Mouse (Mus musculus): ENCODE data around the gene Caml. TPM values are rescaled to one million over a fixed set of nuclear protein-coding genes. Genes with fewer than 3 reads are reported as not detected.
A peak's percentile ranks its signal among the peaks of the same experiment; 100 is the strongest.
"Not testable (repeated sequence)": the region's sequence is repeated elsewhere in the genome, so short reads cannot be mapped to it uniquely, and the experiment has no call there.

Gene Caml
- 17.6 TPM in 2 replicates for polyA plus RNA-seq (2012; rRNA removed)

GRCm38 (mm10) chr13:55622649-55623541 is at the start of gene Caml:
Gene Caml (plus strand): TSS chr13:55623005.
- WGBS = under 1% methylated on average over 59 of the region's 59 CpGs
- DNase-seq (ENCODE audit: low read depth, low spot score) = peak; percentile 88

DNA sequence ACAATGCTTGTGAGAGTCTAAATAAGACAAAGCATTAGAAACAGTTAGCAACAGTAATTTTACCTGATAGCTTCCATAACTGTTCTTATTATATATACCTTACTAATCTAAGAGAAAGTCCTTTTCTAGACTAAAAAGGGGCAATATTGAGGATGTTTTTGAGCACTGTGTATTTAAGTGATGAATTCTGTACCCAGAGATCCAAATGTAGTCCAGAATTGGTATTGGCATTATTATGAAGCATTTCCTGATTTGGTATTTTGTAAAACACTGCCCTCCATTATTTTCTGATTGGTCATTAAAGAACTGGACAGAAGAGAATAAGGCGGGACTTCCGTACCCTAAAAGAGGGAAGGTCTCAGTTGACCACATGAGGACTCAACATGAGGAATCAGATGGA is 49.4 kb upstream of the Caml start, which contains the start of gene Tmed9:
TSS of gene Tmed9 (plus strand) at position 301 of the 400 bp plus-strand sequence.
- DNase-seq (ENCODE audit: low read depth, low spot score) = no peak
- WGBS = 95% methylated on average over 2 of the region's 2 CpGs

GRCm38 (mm10) chr13:55574321-55574720 is 48.5 kb upstream of the Caml start:
- WGBS = 58% methylated on average over 5 of the region's 5 CpGs
- DNase-seq (ENCODE audit: low read depth, low spot score) = no peak

DNA sequence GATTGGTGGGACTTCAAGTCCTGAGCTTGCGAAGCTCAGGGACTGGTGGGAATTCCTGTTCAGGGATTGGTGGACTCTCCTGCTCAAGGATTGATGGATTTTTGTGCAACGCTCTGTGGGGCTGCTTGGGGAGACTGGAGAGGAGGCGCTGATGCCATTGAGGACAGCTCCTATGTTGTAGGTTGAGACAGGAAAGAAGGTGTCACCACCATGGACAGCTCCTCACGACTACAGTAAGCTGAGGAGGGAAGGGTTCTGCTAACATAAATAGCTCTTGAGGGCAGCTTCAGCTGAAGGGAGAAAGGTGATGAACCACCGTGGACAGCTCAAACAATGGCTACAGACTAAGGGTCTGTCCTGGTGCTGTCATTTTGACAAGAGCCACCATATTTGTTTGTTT is 46.9 kb upstream of the Caml start:
- WGBS = 64% methylated on average over 5 of the region's 5 CpGs
- DNase-seq (ENCODE audit: low read depth, low spot score) = no peak

GRCm38 (mm10) chr13:55576872-55577271 is 45.9 kb upstream of the Caml start:
- DNase-seq (ENCODE audit: low read depth, low spot score) = not testable (repeated sequence)
- WGBS = 75% methylated on average over 7 of the region's 7 CpGs

DNA sequence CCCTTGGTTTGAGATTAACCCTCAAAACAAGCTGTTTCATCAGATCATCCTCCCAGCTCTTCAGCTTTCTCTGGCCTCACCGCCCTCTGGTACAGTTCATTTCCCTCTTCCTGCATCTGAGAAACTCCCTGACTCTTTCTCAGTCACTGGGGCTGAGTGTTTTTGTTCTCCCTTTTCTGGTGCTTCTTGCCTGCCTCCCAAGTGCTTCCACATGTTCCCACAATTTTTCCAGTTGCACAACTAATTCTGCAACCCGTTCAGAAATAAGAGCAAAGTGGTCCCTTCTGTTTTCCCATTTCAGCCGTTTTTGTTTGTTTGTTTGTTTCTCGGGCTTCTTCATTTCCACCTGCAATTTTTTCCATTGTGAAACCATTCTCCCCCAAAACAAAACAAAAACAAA is 44.7 kb upstream of the Caml start:
- 71% methylated on average over 4 of the region's 4 CpGs for WGBS
- DNase-seq (ENCODE audit: low read depth, low spot score) = no peak

DNA sequence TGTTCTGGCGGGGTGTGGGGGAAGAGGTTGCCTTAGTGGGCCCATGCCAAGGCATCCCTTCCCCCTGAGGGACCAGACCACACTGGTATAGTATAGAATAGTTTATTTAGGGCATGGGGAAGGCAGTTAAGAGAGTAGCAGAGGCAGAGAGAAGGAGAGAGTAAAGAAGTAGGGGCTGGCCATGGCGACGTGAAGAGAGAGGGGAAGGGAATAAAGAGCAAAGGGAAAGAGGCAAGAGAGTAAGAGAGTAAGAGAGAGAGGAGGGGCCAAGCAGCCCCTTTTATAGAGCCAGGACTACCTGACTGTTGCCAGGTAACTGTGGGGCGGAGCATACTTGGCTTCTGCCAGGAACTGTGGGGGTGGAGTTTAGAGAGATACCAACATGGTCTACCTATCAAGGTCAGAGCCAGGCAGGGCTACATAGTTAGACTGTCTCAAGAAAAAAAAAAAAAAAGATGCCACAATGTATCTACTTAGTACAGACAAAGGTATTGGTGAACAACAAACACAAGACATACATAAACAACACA is 30.8 kb upstream of the Caml start:
- WGBS = 66% methylated on average over 4 of the region's 4 CpGs
- DNase-seq (ENCODE audit: low read depth, low spot score) = no peak

- peak; percentile 79 for DNase-seq (ENCODE audit: low read depth, low spot score)
- 5% methylated on average over 29 of the region's 29 CpGs for WGBS
These were observed 30.1 kb upstream of the Caml start for GRCm38 (mm10) chr13:55592512-55593253.

- DNase-seq (ENCODE audit: low read depth, low spot score) = no peak
- WGBS = under 1% methylated on average over 31 of the region's 31 CpGs
These were observed 29.5 kb upstream of the Caml start for GRCm38 (mm10) chr13:55593254-55593747.

- WGBS = 88% methylated on average over 12 of the region's 12 CpGs
- no peak for DNase-seq (ENCODE audit: low read depth, low spot score)
These were observed 27.4 kb upstream of the Caml start for GRCm38 (mm10) chr13:55595375-55595774.

DNA sequence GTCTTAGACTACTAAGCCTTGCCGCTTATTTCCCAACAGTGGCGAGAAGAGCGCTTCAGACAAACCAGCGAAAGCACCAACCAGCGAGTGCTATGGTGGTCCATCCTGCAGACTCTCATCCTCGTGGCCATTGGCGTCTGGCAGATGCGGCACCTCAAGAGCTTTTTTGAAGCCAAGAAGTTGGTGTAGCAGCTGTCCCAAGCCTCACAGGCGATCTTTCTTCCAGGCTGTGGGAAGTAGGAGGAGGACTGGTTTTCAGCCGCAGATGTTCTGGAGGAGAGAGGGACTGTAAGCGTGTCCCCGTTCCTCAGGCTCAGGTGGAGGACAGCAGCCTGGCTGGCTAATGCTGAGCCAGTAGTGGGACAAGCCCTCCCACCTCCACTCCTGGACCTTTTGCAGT is 26.0 kb upstream of the Caml start:
- 95% methylated on average over 12 of the region's 12 CpGs for WGBS
- DNase-seq (ENCODE audit: low read depth, low spot score) = no peak

GRCm38 (mm10) chr13:55599566-55600540 is 23.0 kb upstream of the Caml start, which contains the start of gene B4galt7:
Gene B4galt7 (plus strand): TSS chr13:55599896.
- DNase-seq (ENCODE audit: low read depth, low spot score) = no peak
- WGBS = 5% methylated on average over 51 of the region's 51 CpGs

DNA sequence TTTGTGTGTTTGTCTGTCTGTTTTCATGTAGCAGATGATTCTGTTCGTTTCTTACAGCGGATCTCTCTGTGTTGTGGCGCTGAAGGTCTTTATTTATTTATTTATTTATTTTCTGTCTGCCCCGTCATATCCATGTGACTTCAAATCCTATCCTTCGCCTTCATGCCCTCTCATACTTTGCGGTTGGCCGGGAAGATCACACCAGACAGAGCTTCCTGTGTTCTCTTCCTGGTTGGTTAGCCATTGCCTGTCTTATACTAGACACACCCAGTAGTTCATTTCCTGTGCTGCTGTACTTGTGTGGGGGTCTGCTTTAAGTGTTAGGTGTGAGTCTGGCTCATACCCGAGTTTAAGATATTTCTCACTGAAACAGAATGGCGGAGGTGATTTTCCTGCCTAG is 22.1 kb upstream of the Caml start:
- 6% methylated on average over 9 of the region's 9 CpGs for WGBS
- DNase-seq (ENCODE audit: low read depth, low spot score) = no peak

- DNase-seq (ENCODE audit: low read depth, low spot score) = no peak
- WGBS = 2% methylated on average over 3 of the region's 3 CpGs
These were observed 21.2 kb upstream of the Caml start for GRCm38 (mm10) chr13:55601611-55602010.

DNA sequence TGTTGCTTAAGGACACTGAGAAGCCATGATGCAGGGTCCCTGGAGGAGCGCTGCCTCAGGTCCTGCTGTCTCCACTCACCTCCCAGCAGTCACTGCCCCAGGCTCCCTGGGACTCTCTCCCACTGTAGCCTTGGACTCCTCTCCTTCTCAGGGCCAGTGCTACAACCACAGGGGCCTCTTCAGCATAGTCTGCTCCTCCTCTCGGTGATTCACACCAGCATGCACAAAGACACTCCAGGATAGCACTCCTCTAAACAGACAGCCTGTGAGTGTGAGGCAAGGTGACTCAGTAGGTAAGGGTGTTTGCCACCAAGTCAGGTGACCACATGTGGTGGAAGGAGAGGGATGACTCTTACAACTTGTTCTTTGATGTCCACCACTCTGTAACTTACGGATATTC is 18.2 kb upstream of the Caml start:
- 95% methylated on average over 3 of the region's 3 CpGs for WGBS
- DNase-seq (ENCODE audit: low read depth, low spot score) = no peak

- WGBS = 79% methylated on average over 10 of the region's 10 CpGs
These were observed 15.7 kb upstream of the Caml start for GRCm38 (mm10) chr13:55606899-55607623.

DNA sequence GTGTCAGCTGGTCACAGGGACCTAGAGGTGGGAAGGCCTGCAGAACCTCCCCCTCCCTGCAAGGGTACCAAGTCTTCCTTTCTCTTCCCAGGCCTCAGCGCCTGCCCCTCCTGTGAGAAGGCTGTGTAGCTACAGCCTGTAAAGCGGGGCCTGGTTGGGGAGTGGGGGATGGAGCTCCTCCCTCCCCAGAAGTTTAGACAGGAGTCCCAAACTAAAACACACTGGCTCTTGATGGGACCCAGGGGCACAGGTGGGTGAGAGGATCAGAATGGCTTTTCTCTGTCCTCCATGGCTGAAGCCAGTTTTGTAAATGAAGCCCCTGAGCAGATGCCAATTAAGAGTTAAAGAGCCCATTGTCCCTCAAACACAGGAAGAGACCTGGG is 15.2 kb upstream of the Caml start:
- 95% methylated on average over 2 of the region's 2 CpGs for WGBS
- DNase-seq (ENCODE audit: low read depth, low spot score) = no peak

More at GRCm38 (mm10) chr13:55606899-55607623, 15.7 kb upstream of the Caml start:
- DNase-seq (ENCODE audit: low read depth, low spot score) = no peak

- DNase-seq (ENCODE audit: low read depth, low spot score) = no peak
- 90% methylated on average over 7 of the region's 7 CpGs for WGBS
These were observed 10.8 kb upstream of the Caml start for GRCm38 (mm10) chr13:55611996-55612395.
